Comparison of ENCODE assay signal across 18 mouse cellular contexts in the genomic region with DNA sequence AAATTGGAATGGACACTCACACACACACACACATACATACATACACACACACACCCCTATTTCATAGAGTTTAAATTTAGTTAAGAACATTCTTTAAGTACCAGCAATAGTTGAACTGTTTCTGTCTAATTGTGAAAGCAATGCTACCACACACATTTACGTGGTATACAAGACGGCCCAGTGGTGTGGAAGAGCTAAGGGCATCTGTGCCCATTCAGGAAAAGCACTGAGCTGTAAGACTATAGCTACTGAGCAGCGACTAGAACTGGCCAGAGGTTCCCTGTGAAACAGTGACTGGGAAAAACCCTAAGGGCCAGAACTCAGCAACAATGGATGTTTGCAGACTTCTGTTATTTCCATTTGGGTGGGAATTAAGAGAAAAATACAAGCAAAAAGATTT. TPM values are rescaled to one million over a fixed set of nuclear protein-coding genes. Genes with fewer than 3 reads are reported as not detected.
DNase-seq lines count a peak whose midpoint lies in the region; ATAC-seq and TF ChIP-seq lines count a peak whose summit lies in the region.
"Had no signal": no experiment of that assay in that cellular context is flagged by ENCODE, and none has a peak within 500 bp of the region (broad histone marks: within the 10 kb centered on the region; RNA-seq: fewer than 3 reads in every experiment).

No protein-coding gene starts in this region.

- no peaks in the 10 kb centered on the region for H3K36me3 ChIP-seq in embryonic facial prominence, embryonic 14.5 days (ENCODE audit: control insufficient read depth, insufficient read depth, low read length)
- no peaks in the 10 kb centered on the region for H3K36me3 ChIP-seq in embryonic facial prominence, embryonic 10.5 days (replicated peaks)
- H3K36me3 ChIP-seq in midbrain, embryonic 11.5 days (ENCODE audit: control insufficient read depth, insufficient read depth, low read length) = no peaks in the 10 kb centered on the region
- no peaks in the 10 kb centered on the region for H3K36me3 ChIP-seq in midbrain, embryonic 10.5 days
- no peaks in the 10 kb centered on the region for H3K36me3 ChIP-seq in forebrain, embryonic 14.5 days (ENCODE audit: control insufficient read depth, insufficient read depth, low read length)
- H3K36me3 ChIP-seq in stomach, postnatal 0 days (ENCODE audit: control insufficient read depth, insufficient read depth, low read length) = no peaks in the 10 kb centered on the region
- H3K36me3 ChIP-seq: heart, embryonic 12.5 days; midbrain, embryonic 15.5 days had no signal

- no peak overlapping the region for H3K9ac ChIP-seq in embryonic facial prominence, embryonic 14.5 days (ENCODE audit: low read depth, low read length)
- no peak overlapping the region for H3K9ac ChIP-seq in midbrain, embryonic 11.5 days (ENCODE audit: low read length)
- H3K9ac ChIP-seq in forebrain, embryonic 14.5 days (ENCODE audit: low read length) = no peak overlapping the region
- no peak overlapping the region for H3K9ac ChIP-seq in stomach, postnatal 0 days (ENCODE audit: low read length)
- H3K9ac ChIP-seq: heart, embryonic 12.5 days; midbrain, embryonic 15.5 days had no signal

- no peak for TF ChIP-seq EP300 in stomach, postnatal 0 days (optimal IDR thresholded peaks at IDR 0.05)

- no peak for TF ChIP-seq CTCF in stomach, postnatal 0 days (IDR thresholded peaks at IDR 0.05; ENCODE audit: low read depth)
- TF ChIP-seq CTCF in gastrocnemius, adult 2 months (IDR thresholded peaks at IDR 0.05) = no peak

- no peak for ATAC-seq in embryonic facial prominence, embryonic 14.5 days (ENCODE audit: low read depth)
- ATAC-seq in midbrain, embryonic 11.5 days (ENCODE audit: low FRiP score) = peak; percentile 64; the same call in 1 of the 2 replicates
- ATAC-seq in forebrain, embryonic 14.5 days = peak; percentile 76; the same call in 1 of the 2 replicates
- no peak for ATAC-seq in stomach, postnatal 0 days (ENCODE audit: low FRiP score, low TSS enrichment)
- ATAC-seq: midbrain, embryonic 15.5 days had no signal

- no peak overlapping the region for H3K4me3 ChIP-seq in embryonic facial prominence, embryonic 14.5 days (ENCODE audit: low read depth, low read length)
- no peak overlapping the region for H3K4me3 ChIP-seq in embryonic facial prominence, embryonic 10.5 days
- no peak overlapping the region for H3K4me3 ChIP-seq in midbrain, embryonic 11.5 days (ENCODE audit: low read depth, low read length)
- H3K4me3 ChIP-seq in midbrain, embryonic 10.5 days = no peak overlapping the region
- no peak overlapping the region for H3K4me3 ChIP-seq in forebrain, embryonic 14.5 days (ENCODE audit: low read depth, low read length)
- H3K4me3 ChIP-seq in stomach, postnatal 0 days (ENCODE audit: low read depth, low read length) = no peak overlapping the region
- no peak overlapping the region for H3K4me3 ChIP-seq in gastrocnemius, adult 2 months
- H3K4me3 ChIP-seq: erythroblast, embryonic 14.5 days; heart, embryonic 12.5 days; midbrain, embryonic 15.5 days had no signal

- no peaks in the 10 kb centered on the region for H3K9me3 ChIP-seq in embryonic facial prominence, embryonic 14.5 days (ENCODE audit: control insufficient read depth, low read length)
- no peaks in the 10 kb centered on the region for H3K9me3 ChIP-seq in embryonic facial prominence, embryonic 10.5 days
- H3K9me3 ChIP-seq in midbrain, embryonic 11.5 days (ENCODE audit: control insufficient read depth, low read length) = no peaks in the 10 kb centered on the region
- H3K9me3 ChIP-seq in midbrain, embryonic 10.5 days (replicated peaks) = no peaks in the 10 kb centered on the region
- no peaks in the 10 kb centered on the region for H3K9me3 ChIP-seq in forebrain, embryonic 14.5 days (replicated peaks; ENCODE audit: control insufficient read depth, low read length)
- no peaks in the 10 kb centered on the region for H3K9me3 ChIP-seq in stomach, postnatal 0 days (ENCODE audit: control insufficient read depth, low read length)
- H3K9me3 ChIP-seq: heart, embryonic 12.5 days; midbrain, embryonic 15.5 days had no signal

- H3K27ac ChIP-seq in embryonic facial prominence, embryonic 14.5 days (replicated peaks; ENCODE audit: low read depth, low read length) = no peak overlapping the region
- H3K27ac ChIP-seq in embryonic facial prominence, embryonic 10.5 days (replicated peaks) = no peak overlapping the region
- no peak overlapping the region for H3K27ac ChIP-seq in midbrain, embryonic 11.5 days (ENCODE audit: low read depth, low read length)
- no peak overlapping the region for H3K27ac ChIP-seq in midbrain, embryonic 10.5 days (replicated peaks)
- no peak overlapping the region for H3K27ac ChIP-seq in forebrain, embryonic 14.5 days (ENCODE audit: low read depth, low read length)
- H3K27ac ChIP-seq in stomach, postnatal 0 days (replicated peaks) = no peak overlapping the region
- no peak overlapping the region for H3K27ac ChIP-seq in gastrocnemius, adult 2 months
- H3K27ac ChIP-seq: midbrain, embryonic 15.5 days had no signal

- intact Hi-C loops in gastrocnemius, adult 2 months (cut with DNase I) = no loop called here

- peak; percentile 25 for DNase-seq in embryonic facial prominence, embryonic 14.5 days (ENCODE audit: low spot score)
- DNase-seq in embryonic facial prominence, embryonic 10.5 days (ENCODE audit: low spot score) = no peak
- DNase-seq in midbrain, embryonic 11.5 days (ENCODE audit: low spot score, missing footprints) = peak; percentile 64
- no peak for DNase-seq in midbrain, embryonic 10.5 days (ENCODE audit: low spot score)
- DNase-seq in forebrain, embryonic 14.5 days (ENCODE audit: low spot score) = peak; percentile 58
- peak; percentile 53 for DNase-seq in retina, embryonic 14.5 days (ENCODE audit: low spot score)
- DNase-seq in stomach, postnatal 0 days (ENCODE audit: low spot score) = no peak
- no peak for DNase-seq in gastrocnemius, adult 2 months
- DNase-seq: adrenal gland, postnatal 10 days; cerebellum, adult 9-10 months; kidney, adult 9 months; kidney, postnatal 4 days; lung, adult 2 months; right cerebral cortex, postnatal 14 days; thymus, postnatal 36 days had no signal

- H3K4me2 ChIP-seq in embryonic facial prominence, embryonic 14.5 days (ENCODE audit: low read depth, low read length) = no peak overlapping the region
- H3K4me2 ChIP-seq in midbrain, embryonic 11.5 days = no peak overlapping the region
- H3K4me2 ChIP-seq in forebrain, embryonic 14.5 days (ENCODE audit: low read length) = no peak overlapping the region
- H3K4me2 ChIP-seq in stomach, postnatal 0 days (replicated peaks; ENCODE audit: low read depth) = no peak overlapping the region
- H3K4me2 ChIP-seq: heart, embryonic 12.5 days; midbrain, embryonic 15.5 days had no signal

- H3K27me3 ChIP-seq in embryonic facial prominence, embryonic 14.5 days (replicated peaks; ENCODE audit: control insufficient read depth, insufficient read depth, low read length) = no peaks in the 10 kb centered on the region
- no peaks in the 10 kb centered on the region for H3K27me3 ChIP-seq in embryonic facial prominence, embryonic 10.5 days (replicated peaks; ENCODE audit: low read depth, poor library complexity, severe bottlenecking)
- no peaks in the 10 kb centered on the region for H3K27me3 ChIP-seq in midbrain, embryonic 11.5 days (ENCODE audit: control insufficient read depth, insufficient read depth, low read length)
- H3K27me3 ChIP-seq in midbrain, embryonic 10.5 days (ENCODE audit: low read depth, poor library complexity, severe bottlenecking) = no peaks in the 10 kb centered on the region
- H3K27me3 ChIP-seq in forebrain, embryonic 14.5 days (replicated peaks; ENCODE audit: control insufficient read depth, insufficient read depth, low read length) = no peaks in the 10 kb centered on the region
- no peaks in the 10 kb centered on the region for H3K27me3 ChIP-seq in stomach, postnatal 0 days (ENCODE audit: control insufficient read depth, insufficient read depth, low read length)
- H3K27me3 ChIP-seq: heart, embryonic 12.5 days; midbrain, embryonic 15.5 days had no signal

- no peaks in the 10 kb centered on the region for H3K4me1 ChIP-seq in embryonic facial prominence, embryonic 14.5 days (ENCODE audit: control insufficient read depth, insufficient read depth, low read length)
- H3K4me1 ChIP-seq in embryonic facial prominence, embryonic 10.5 days = no peaks in the 10 kb centered on the region
- no peaks in the 10 kb centered on the region for H3K4me1 ChIP-seq in midbrain, embryonic 11.5 days (ENCODE audit: control insufficient read depth, insufficient read depth, low read length)
- H3K4me1 ChIP-seq in midbrain, embryonic 10.5 days = no peaks in the 10 kb centered on the region
- no peaks in the 10 kb centered on the region for H3K4me1 ChIP-seq in forebrain, embryonic 14.5 days (ENCODE audit: control insufficient read depth, insufficient read depth, low read length)
- H3K4me1 ChIP-seq in stomach, postnatal 0 days (replicated peaks; ENCODE audit: control insufficient read depth, insufficient read depth) = no peaks in the 10 kb centered on the region
- H3K4me1 ChIP-seq: heart, embryonic 12.5 days; midbrain, embryonic 15.5 days had no signal

- 59% methylated on average over 3 of the region's 3 CpGs for WGBS in embryonic facial prominence, embryonic 14.5 days
- 64% methylated on average over 3 of the region's 3 CpGs for WGBS in embryonic facial prominence, embryonic 10.5 days
- WGBS in midbrain, embryonic 11.5 days = 34% methylated on average over 3 of the region's 3 CpGs
- WGBS in midbrain, embryonic 10.5 days = 21% methylated on average over 3 of the region's 3 CpGs
- WGBS in forebrain, embryonic 14.5 days = 8% methylated on average over 3 of the region's 3 CpGs
- 71% methylated on average over 3 of the region's 3 CpGs for WGBS in stomach, postnatal 0 days

RNA-seq across cellular contexts. Expression of gene Ptprc, which starts 17.3 kb away (rescaled TPM):
- polyA plus RNA-seq in embryonic facial prominence, embryonic 14.5 days (2014; fragmentation: Nextera tagmentation; extraction: Ambion mirVana) = 3.5 and 4.0 TPM in 2 replicates
- polyA plus RNA-seq in embryonic facial prominence, embryonic 10.5 days (2016; fragmentation: Nextera tagmentation; extraction: Ambion mirVana) = 1.6 and 1.8 TPM in 2 replicates
- 0.98 and 2.0 TPM in 2 replicates for polyA plus RNA-seq in midbrain, embryonic 11.5 days (2014; fragmentation: Nextera tagmentation; extraction: Ambion mirVana)
- polyA plus RNA-seq in midbrain, embryonic 10.5 days (2016; fragmentation: Nextera tagmentation; extraction: Ambion mirVana) = 1.3 and 1.5 TPM in 2 replicates
- 0.74 and 0.88 TPM in 2 replicates for polyA plus RNA-seq in forebrain, embryonic 14.5 days (2014; fragmentation: Nextera tagmentation; extraction: Ambion mirVana)
- polyA plus RNA-seq in stomach, postnatal 0 days (2015; fragmentation: Nextera tagmentation; extraction: Ambion mirVana) = 1.8 and 2.5 TPM in 2 replicates
- 1 to 10 TPM in 1 of 2 experiments, under 1 TPM in 1; 0.97 to 1.4 TPM for total RNA-seq in gastrocnemius, adult 2 months (2021)
- polyA plus RNA-seq: erythroblast, embryonic 14.5 days had no signal

Comparison
In these comparisons a context has a peak if more than half of its experiments do, and no peak if none do; other contexts are left out.
1. DNase-seq: peak in embryonic facial prominence, embryonic 14.5 days (single experiment), midbrain, embryonic 11.5 days (single experiment), forebrain, embryonic 14.5 days (single experiment) and retina, embryonic 14.5 days (single experiment); none in embryonic facial prominence, embryonic 10.5 days (single experiment), midbrain, embryonic 10.5 days (single experiment), stomach, postnatal 0 days (single experiment) and gastrocnemius, adult 2 months (single experiment).
2. ATAC-seq: peak in midbrain, embryonic 11.5 days (single experiment) and forebrain, embryonic 14.5 days (single experiment); none in embryonic facial prominence, embryonic 14.5 days (single experiment) and stomach, postnatal 0 days (single experiment).